Mouse (Mus musculus) heart, adult 2 months (tissue): Measurements from ENCODE around the gene Asap2. TPM values are rescaled to one million over a fixed set of nuclear protein-coding genes. Genes with fewer than 3 reads are reported as not detected.

Experiments used
- DNase-seq, 2 experiments: peaks; one replicate each; pipeline ENCODE4 v3.0.0; 2021
- H3K27ac ChIP-seq: fragments of 200-600 bp; 2 replicates; pipeline ENCODE4 v1.8.1; 2022
- H3K27me3 ChIP-seq: fragments of 200-500 bp; 2 replicates; pipeline ENCODE4 v1.6.1; 2012; ENCODE audit warnings: mild to moderate bottlenecking, low read length, inconsistent platforms, mixed read lengths; ENCODE audit not compliant: control insufficient read depth, insufficient read depth
- H3K36me3 ChIP-seq: fragments of 200-500 bp; 2 replicates; pipeline ENCODE4 v1.6.1; 2012; ENCODE audit warnings: low read length, inconsistent platforms; ENCODE audit not compliant: control insufficient read depth, insufficient read depth
- H3K4me1 ChIP-seq: fragments of 200-500 bp; 2 replicates; pipeline ENCODE4 v1.6.1; 2011; ENCODE audit warnings: low read length; ENCODE audit not compliant: control insufficient read depth, insufficient read depth
- H3K4me3 ChIP-seq: fragments of 200-600 bp; 2 replicates; pipeline ENCODE4 v1.8.1; 2022
- H3K79me2 ChIP-seq: fragments of 200-500 bp; replicated peaks from 2 replicates; pipeline ENCODE4 v1.6.1; 2012; ENCODE audit warnings: mild to moderate bottlenecking, inconsistent platforms, low read length, moderate library complexity, mixed read lengths; ENCODE audit not compliant: control insufficient read depth, insufficient read depth
- H3K9ac ChIP-seq: fragments of 200-500 bp; 2 replicates; pipeline ENCODE4 v1.6.1; 2012; ENCODE audit warnings: low read depth, mild to moderate bottlenecking, control low read depth, inconsistent platforms, low read length, mixed read lengths
- CTCF ChIP-seq: fragments of 200-600 bp; IDR thresholded peaks from 2 replicates; pipeline ENCODE4 v1.8.1; 2022; ENCODE audit warnings: antibody characterized with exemption, mild to moderate bottlenecking, moderate library complexity
- EP300 ChIP-seq: fragments of 200-500 bp; IDR thresholded peaks from 2 replicates; pipeline ENCODE4 v1.6.1; 2011; ENCODE audit warnings: low read depth, low read length, control low read depth; ENCODE audit not compliant: insufficient read depth
- POLR2A ChIP-seq: fragments of 200-500 bp; IDR thresholded peaks from 2 replicates; pipeline ENCODE4 v1.6.1; 2011; ENCODE audit warnings: mild to moderate bottlenecking, low read depth, low read length, control low read depth; ENCODE audit not compliant: insufficient read depth
- WGBS: fragments of 180-500 bp; shearing (Covaris S2); methylation state at CpG from one replicate; pipeline ENCODE4 v1.1.7; 2018; 5-methylcytosine and 5-hydroxymethylcytosine counted together
- intact Hi-C: fragments of 180-260 bp; cut with DNase I; formaldehyde crosslinking; loops from one replicate; pipeline ENCODE4 v1.15.1; 2025
- polyA plus RNA-seq: library from polyadenylated mRNA; depleted of rRNA; stranded (reverse); fragments of >200 nt; gene quantifications from 2 replicates; pipeline ENCODE4 v1.2.3, GENCODE M21; 2012
- total RNA-seq, 2 experiments: library from RNA; stranded (reverse); gene quantifications; 2 replicates each; pipeline ENCODE4 v1.2.3; 2021

Gene Asap2
- total and polyA plus RNA-seq, 3 experiments, result 8.2 to 11.5 (median 10.3) TPM

DNA sequence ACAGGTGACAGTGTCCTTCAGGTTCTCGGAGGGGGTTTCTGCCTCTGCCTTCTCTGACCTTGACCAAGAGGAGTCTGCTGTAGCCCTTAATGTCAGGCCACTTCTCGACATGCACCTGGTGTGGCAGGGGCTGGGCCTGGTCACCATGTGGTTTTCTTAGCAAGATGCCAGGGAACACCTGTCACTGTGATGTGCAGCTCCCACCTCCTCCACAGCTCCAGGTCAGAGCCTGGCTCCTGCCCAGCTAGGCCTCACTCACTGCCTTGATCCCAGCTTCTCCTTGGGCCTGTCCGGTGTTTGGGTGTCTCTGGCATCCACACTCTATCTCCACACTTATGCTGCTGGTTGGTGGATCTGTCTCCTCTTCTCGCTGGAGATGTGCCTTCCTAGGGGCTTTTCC is 142.8 kb downstream of the Asap2 start:
- TF ChIP-seq POLR2A (no peak), CTCF (no peak), EP300 (no peak)
- peak overlapping the region; percentile 36 for H3K27ac ChIP-seq
- peaks cover 4% of the 10 kb centered on the region for H3K36me3 ChIP-seq
- DNase-seq, result no peak
- H3K27me3 ChIP-seq, result no peaks in the 10 kb centered on the region
- H3K79me2 ChIP-seq, result peaks cover 1% of the 10 kb centered on the region; the same call in 1 of the 2 replicates
- H3K4me1 ChIP-seq, result peaks cover 60% of the 10 kb centered on the region
- intact Hi-C loops, result loop anchor here (5.0 kb wide), 1 partner anchor 74 kb away; no protein-coding TSS in a partner anchor
- H3K4me3 ChIP-seq, result no peak overlapping the region
- no peak overlapping the region for H3K9ac ChIP-seq
- 52% methylated on average over 4 of the region's 4 CpGs for WGBS

DNA sequence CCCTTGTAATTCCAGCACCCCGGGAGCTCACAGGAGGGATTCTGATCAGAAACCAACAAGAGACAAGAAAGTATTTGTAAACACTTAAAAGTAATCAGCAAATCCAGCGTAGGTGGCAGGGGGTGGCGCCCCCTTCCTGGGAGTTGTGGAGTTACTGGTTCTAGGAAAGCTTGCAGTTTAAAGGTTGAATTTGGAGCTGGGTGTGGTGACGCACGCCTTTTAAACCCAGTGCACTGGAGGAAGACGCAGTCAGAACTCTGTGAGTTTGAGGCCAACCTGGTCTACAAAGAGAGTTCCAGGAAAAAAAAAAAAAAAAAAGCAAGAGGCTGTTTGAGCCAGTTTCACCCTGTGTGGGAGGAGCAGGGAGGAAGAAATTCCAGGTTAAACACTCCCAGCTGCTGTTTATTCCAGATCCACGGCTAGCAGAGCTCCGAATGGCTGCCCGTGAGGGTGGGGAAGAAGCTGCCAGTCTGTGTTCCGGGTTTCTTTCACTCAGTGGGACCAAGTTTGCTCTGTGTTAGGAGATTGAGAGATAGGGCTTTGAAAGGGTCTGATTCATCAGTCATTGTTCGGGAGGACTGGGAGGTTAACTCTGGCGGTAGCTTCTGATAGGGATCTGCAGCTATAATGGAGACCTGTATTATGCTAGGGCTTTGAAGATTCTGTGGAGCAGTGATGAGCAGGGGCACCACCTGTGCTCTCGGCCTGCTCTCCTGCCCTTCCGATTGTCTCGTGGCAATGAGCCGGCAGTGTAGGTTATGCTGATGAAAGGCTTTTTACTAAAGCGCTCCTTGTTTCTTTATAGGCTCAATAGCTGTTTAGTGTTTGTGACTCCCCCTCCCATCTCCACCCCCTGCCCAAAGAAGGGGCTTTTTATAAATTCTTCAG is 144.0 kb downstream of the Asap2 start:
- TF ChIP-seq CTCF (peak; percentile 69), EP300 (no peak)
- H3K9ac ChIP-seq, result no peak overlapping the region
- no peak for DNase-seq
- H3K36me3 ChIP-seq, result peaks cover 4% of the 10 kb centered on the region
- peaks cover 56% of the 10 kb centered on the region for H3K4me1 ChIP-seq
- H3K4me3 ChIP-seq, result no peak overlapping the region
- H3K27ac ChIP-seq, result peak overlapping the region; percentile 68
- 65% methylated on average over 17 of the region's 17 CpGs for WGBS
- intact Hi-C loops, result loop anchor here (2.0 to 5.0 kb wide), 2 partner anchors 15 to 73 kb away; no protein-coding TSS in a partner anchor
- H3K79me2 ChIP-seq, result peaks cover 3% of the 10 kb centered on the region
- H3K27me3 ChIP-seq, result no peaks in the 10 kb centered on the region

DNA sequence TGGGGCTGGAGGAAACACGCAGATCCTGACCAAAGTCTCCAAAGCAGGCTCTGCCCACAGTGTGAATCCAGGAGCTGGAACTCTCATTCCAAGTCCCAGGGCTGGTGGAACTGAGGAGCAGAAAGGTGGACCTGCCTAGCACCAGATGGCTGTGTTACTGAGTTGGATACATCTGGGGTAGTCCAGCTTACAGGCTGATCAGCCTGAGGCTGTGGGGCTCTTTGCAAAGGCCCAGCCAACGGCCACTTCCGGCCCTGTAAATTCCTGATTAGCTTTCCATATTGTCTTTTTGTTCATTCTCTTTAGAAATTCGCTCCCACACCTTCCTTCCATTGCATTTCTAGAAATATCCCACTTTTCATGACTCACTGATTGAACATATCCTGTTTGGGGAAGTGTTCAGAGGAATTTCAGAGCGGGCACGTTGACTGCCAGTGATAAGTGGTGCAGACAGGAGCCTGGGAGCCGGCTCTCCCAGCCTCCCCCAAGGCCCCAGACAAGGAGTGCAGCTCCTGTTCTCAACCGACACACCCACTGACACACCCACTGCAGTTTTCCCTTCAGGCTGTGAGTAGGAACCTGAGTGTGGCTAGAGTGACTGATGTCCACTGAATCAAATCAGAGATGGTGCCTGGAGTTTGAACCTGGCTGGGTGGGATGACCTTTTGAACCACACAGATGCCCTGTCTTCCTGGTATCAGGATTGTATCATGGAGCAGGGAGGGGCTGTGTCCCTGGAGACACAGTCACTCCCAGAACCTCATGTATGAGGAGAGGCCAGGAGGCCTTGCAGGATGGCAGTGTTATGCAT is 145.6 kb downstream of the Asap2 start:
- Histone ChIP-seq H3K27ac (peak overlapping the region; percentile 68), H3K79me2 (peaks cover 5% of the 10 kb centered on the region; the same call in 1 of the 2 replicates), H3K27me3 (no peaks in the 10 kb centered on the region), H3K4me1 (peaks cover 55% of the 10 kb centered on the region), H3K9ac (no peak overlapping the region), H3K4me3 (no peak overlapping the region), H3K36me3 (peaks cover 6% of the 10 kb centered on the region)
- TF ChIP-seq CTCF (no peak), EP300 (0 out of 2 replicates have a peak, but pooled peaks have one; percentile 51), POLR2A (no peak)
- 25% methylated on average over 8 of the region's 8 CpGs for WGBS
- intact Hi-C loops, result loop anchor here (2.0 kb wide), 1 partner anchor 17 kb away; no protein-coding TSS in a partner anchor
- DNase-seq, result peak; percentile 64 to 65

DNA sequence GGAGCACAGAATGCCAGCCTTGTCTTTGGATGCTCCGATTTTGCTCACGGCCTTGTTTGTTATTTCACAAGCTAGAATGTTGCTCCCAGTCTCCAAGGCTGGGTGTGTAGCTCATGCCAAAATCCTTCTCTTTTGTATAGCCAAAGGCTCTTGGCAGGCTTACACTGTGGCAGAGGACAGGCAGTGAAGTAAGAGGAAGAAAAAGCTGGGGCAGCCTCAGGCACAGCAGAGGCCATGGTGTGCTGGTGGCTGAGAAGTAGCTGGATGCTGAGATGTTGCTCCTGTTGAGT is 146.1 kb downstream of the Asap2 start:
- TF ChIP-seq POLR2A (no peak), EP300 (no peak), CTCF (no peak)
- Histone ChIP-seq H3K79me2 (peaks cover 5% of the 10 kb centered on the region; the same call in 1 of the 2 replicates), H3K4me1 (peaks cover 57% of the 10 kb centered on the region), H3K4me3 (no peak overlapping the region), H3K27me3 (no peaks in the 10 kb centered on the region), H3K36me3 (peaks cover 10% of the 10 kb centered on the region), H3K9ac (no peak overlapping the region), H3K27ac (peak overlapping the region; percentile 68)
- intact Hi-C loops, result no loop called here
- DNase-seq, result peak in 1 of 2 experiments; percentile 52
- 9% methylated on average over 2 of the region's 2 CpGs for WGBS

DNA sequence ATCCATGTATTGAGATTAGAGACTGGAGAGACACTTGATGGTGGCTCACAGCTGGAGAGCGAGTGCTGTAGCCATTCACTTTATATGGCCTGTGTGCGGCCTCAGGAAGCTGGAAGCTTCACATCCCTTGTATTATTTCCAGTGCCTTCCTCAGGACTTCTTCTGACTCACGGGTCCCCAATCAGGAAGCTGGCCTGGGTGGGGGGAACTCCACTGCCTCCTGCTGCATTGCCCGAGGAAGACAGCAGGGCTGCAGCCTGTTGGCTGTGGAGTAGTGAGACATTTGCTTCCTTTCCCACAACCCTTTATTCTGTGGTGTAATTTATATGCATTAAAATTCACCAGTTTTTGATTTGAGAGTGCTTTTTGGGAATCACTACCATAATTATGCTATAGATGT is 149.3 kb downstream of the Asap2 start:
- Histone ChIP-seq H3K9ac (no peak overlapping the region), H3K27ac (peak overlapping the region; percentile 20; the same call in 1 of the 2 replicates), H3K79me2 (peaks cover 10% of the 10 kb centered on the region; the same call in 1 of the 2 replicates), H3K4me3 (no peak overlapping the region), H3K4me1 (peaks cover 52% of the 10 kb centered on the region), H3K36me3 (peaks cover 10% of the 10 kb centered on the region), H3K27me3 (no peaks in the 10 kb centered on the region)
- TF ChIP-seq EP300 (no peak), POLR2A (no peak), CTCF (peak; percentile 67)
- peak in 1 of 2 experiments; percentile 36 for DNase-seq
- WGBS, result 39% methylated on average over 4 of the region's 4 CpGs
- intact Hi-C loops, result no loop called here
